ENCODE assay signal across 10 mouse cellular contexts in genomic region chr11:4203705-4204074, GRCm38 (mm10). TPM values are rescaled to one million over a fixed set of nuclear protein-coding genes. Genes with fewer than 3 reads are reported as not detected.
A peak's percentile ranks its signal among the peaks of the same experiment; 100 is the strongest.
DNase-seq lines count a peak whose midpoint lies in the region; ATAC-seq and TF ChIP-seq lines count a peak whose summit lies in the region.
"Had no signal": no experiment of that assay in that cellular context is flagged by ENCODE, and none has a peak within 500 bp of the region (broad histone marks: within the 10 kb centered on the region; RNA-seq: fewer than 3 reads in every experiment).

No protein-coding gene starts in this region.

- peak overlapping the region; percentile 84 for H3K27ac ChIP-seq in heart, adult 2 months
- peak overlapping the region; percentile 68 for H3K27ac ChIP-seq in kidney, embryonic 16.5 days (ENCODE audit: low read length)
- no peak overlapping the region for H3K27ac ChIP-seq in forebrain, embryonic 14.5 days (ENCODE audit: low read depth, low read length)

- WGBS in heart, adult 2 months = 5% methylated on average over 2 of the region's 2 CpGs
- whole genome bisulfite sequencing in kidney, embryonic 16.5 days = 27% methylated on average over 2 of the region's 2 CpGs
- 56% methylated on average over 2 of the region's 2 CpGs for WGBS in forebrain, embryonic 14.5 days

- intact Hi-C loops in heart, adult 2 months (cut with DNase I) = loop anchor here (2.0 kb wide), 1 partner anchor 15 kb away; the partner anchor contains the start of gene Castor1

- TF ChIP-seq POLR2A in heart, adult 2 months (IDR thresholded peaks at IDR 0.05; ENCODE audit: insufficient read depth, low read depth, low read length) = peak; percentile 83

- peaks cover 2% of the 10 kb centered on the region; the same call in 1 of the 2 replicates for H3K79me2 ChIP-seq in heart, adult 2 months (replicated peaks; ENCODE audit: control insufficient read depth, insufficient read depth, low read length)

- H3K9me3 ChIP-seq in kidney, embryonic 16.5 days (ENCODE audit: low read length) = no peaks in the 10 kb centered on the region
- H3K9me3 ChIP-seq in forebrain, embryonic 14.5 days (replicated peaks; ENCODE audit: control insufficient read depth, low read length) = no peaks in the 10 kb centered on the region

- peak; percentile 91 for TF ChIP-seq EP300 in heart, adult 2 months (IDR thresholded peaks at IDR 0.05; ENCODE audit: insufficient read depth, low read depth, low read length)

- peaks cover 10% of the 10 kb centered on the region for H3K36me3 ChIP-seq in heart, adult 2 months (ENCODE audit: control insufficient read depth, insufficient read depth, low read length)
- peaks cover 21% of the 10 kb centered on the region for H3K36me3 ChIP-seq in kidney, embryonic 16.5 days (ENCODE audit: insufficient read depth, low read length)
- peaks cover 20% of the 10 kb centered on the region; the same call in 1 of the 2 replicates for H3K36me3 ChIP-seq in forebrain, embryonic 14.5 days (ENCODE audit: control insufficient read depth, insufficient read depth, low read length)

- H3K4me1 ChIP-seq in heart, adult 2 months (ENCODE audit: control insufficient read depth, insufficient read depth, low read length) = peaks cover 33% of the 10 kb centered on the region
- peaks cover 23% of the 10 kb centered on the region for H3K4me1 ChIP-seq in kidney, embryonic 16.5 days (ENCODE audit: insufficient read depth, low read length)
- no peaks in the 10 kb centered on the region for H3K4me1 ChIP-seq in forebrain, embryonic 14.5 days (ENCODE audit: control insufficient read depth, insufficient read depth, low read length)

- no peak for TF ChIP-seq CTCF in heart, adult 2 months (IDR thresholded peaks at IDR 0.05)

- H3K27me3 ChIP-seq in heart, adult 2 months (ENCODE audit: control insufficient read depth, insufficient read depth, low read length) = no peaks in the 10 kb centered on the region
- H3K27me3 ChIP-seq in kidney, embryonic 16.5 days (ENCODE audit: insufficient read depth, low read length) = no peaks in the 10 kb centered on the region
- no peaks in the 10 kb centered on the region for H3K27me3 ChIP-seq in forebrain, embryonic 14.5 days (replicated peaks; ENCODE audit: control insufficient read depth, insufficient read depth, low read length)

- 0 out of 2 replicates have a peak overlapping the region, but pooled peaks have one; percentile 31 for H3K9ac ChIP-seq in heart, adult 2 months (ENCODE audit: low read depth, low read length)
- H3K9ac ChIP-seq in kidney, embryonic 16.5 days (replicated peaks; ENCODE audit: low read length) = peak overlapping the region; percentile 3; the same call in 1 of the 2 replicates
- H3K9ac ChIP-seq in forebrain, embryonic 14.5 days (ENCODE audit: low read length) = no peak overlapping the region

- DNase-seq in urinary bladder, postnatal 14 days (ENCODE audit: low spot score) = peak; percentile 78
- DNase-seq in urinary bladder, adult 2 months (ENCODE audit: low spot score) = no peak
- peak; percentile 82 to 90 for DNase-seq in heart, adult 2 months
- DNase-seq in ovary, postnatal 14 days (ENCODE audit: low spot score) = peak; percentile 34
- no peak for DNase-seq in layer of hippocampus, adult 11-12 months (ENCODE audit: low spot score)
- DNase-seq in forebrain, embryonic 14.5 days (ENCODE audit: low spot score) = no peak

- no peak overlapping the region for H3K4me2 ChIP-seq in kidney, embryonic 16.5 days (replicated peaks; ENCODE audit: low read depth, low read length)
- no peak overlapping the region for H3K4me2 ChIP-seq in forebrain, embryonic 14.5 days (ENCODE audit: low read length)

- ATAC-seq in kidney, embryonic 16.5 days (ENCODE audit: low FRiP score, low TSS enrichment) = peak; percentile 83; the same call in 1 of the 2 replicates
- ATAC-seq in monocyte, adult 5-6 weeks (replicated peaks; ENCODE audit: insufficient number of reproducible peaks, low FRiP score, low TSS enrichment, poor library complexity, severe bottlenecking) = no peak
- no peak for ATAC-seq in forebrain, embryonic 14.5 days

- no peak overlapping the region for H3K4me3 ChIP-seq in heart, adult 2 months
- no peak overlapping the region for H3K4me3 ChIP-seq in kidney, embryonic 16.5 days (ENCODE audit: low read length)
- no peak overlapping the region for H3K4me3 ChIP-seq in forebrain, embryonic 14.5 days (ENCODE audit: low read depth, low read length)

RNA-seq across cellular contexts. Expression of gene Castor1, which starts 14.3 kb away (rescaled TPM):
- 19.7 and 19.8 TPM in 2 replicates for polyA plus RNA-seq in urinary bladder, adult 2 months (2012; rRNA removed)
- 1 to 10 TPM; 4.0 to 5.9 TPM for total RNA-seq in heart, adult 2 months (2021)
- 10.7 and 13.5 TPM in 2 replicates for polyA plus RNA-seq in heart, adult 2 months (2012; rRNA removed)
- 6.8 and 7.6 TPM in 2 replicates for polyA plus RNA-seq in kidney, embryonic 16.5 days (2015; fragmentation: Nextera tagmentation; extraction: Ambion mirVana)
- total RNA-seq in monocyte, adult 5-6 weeks (2017) = 0.64 to 8.6 TPM (median 2.4 TPM) in 3 replicates
- polyA plus RNA-seq in forebrain, embryonic 14.5 days (2014; fragmentation: Nextera tagmentation; extraction: Ambion mirVana) = 1.6 and 1.8 TPM in 2 replicates

RNA-seq across cellular contexts. Expression of gene Tbc1d10a, which starts 17.1 kb away (rescaled TPM):
- 92.5 and 137 TPM in 2 replicates for polyA plus RNA-seq in urinary bladder, adult 2 months (2012; rRNA removed)
- 10 to 100 TPM; 10.1 to 10.7 TPM for total RNA-seq in heart, adult 2 months (2021)
- polyA plus RNA-seq in heart, adult 2 months (2012; rRNA removed) = 17.3 and 22.3 TPM in 2 replicates
- 49.0 and 51.3 TPM in 2 replicates for polyA plus RNA-seq in kidney, embryonic 16.5 days (2015; fragmentation: Nextera tagmentation; extraction: Ambion mirVana)
- 9.5 to 17.6 TPM (median 16.9 TPM) in 3 replicates for total RNA-seq in monocyte, adult 5-6 weeks (2017)
- 13.3 and 18.3 TPM in 2 replicates for polyA plus RNA-seq in forebrain, embryonic 14.5 days (2014; fragmentation: Nextera tagmentation; extraction: Ambion mirVana)

RNA-seq across cellular contexts. Expression of gene Osm, which starts 32.5 kb away (rescaled TPM):
- 0.28 and 0.39 TPM in 2 replicates for polyA plus RNA-seq in urinary bladder, adult 2 months (2012; rRNA removed)
- under 1 TPM; 0.13 to 0.14 TPM for total RNA-seq in heart, adult 2 months (2021)
- polyA plus RNA-seq in heart, adult 2 months (2012; rRNA removed) = 0.14 and 0.15 TPM in 2 replicates
- polyA plus RNA-seq in kidney, embryonic 16.5 days (2015; fragmentation: Nextera tagmentation; extraction: Ambion mirVana) = not detected in 2 replicates
- total RNA-seq in monocyte, adult 5-6 weeks (2017) = 75.5 to 155 TPM (median 106 TPM) in 3 replicates
- 0.14 TPM in 1 of 2 replicates, not detected in the other for polyA plus RNA-seq in forebrain, embryonic 14.5 days (2014; fragmentation: Nextera tagmentation; extraction: Ambion mirVana)
- total RNA-seq: left cerebral cortex, postnatal 10 days had no signal
- polyA plus RNA-seq: stomach, embryonic 14.5 days had no signal

RNA-seq across cellular contexts. Expression of gene Sf3a1, which starts 43.5 kb away (rescaled TPM):
- 21.6 and 28.5 TPM in 2 replicates for polyA plus RNA-seq in urinary bladder, adult 2 months (2012; rRNA removed)
- 10 to 100 TPM; 37.2 to 38.7 TPM for total RNA-seq in heart, adult 2 months (2021)
- 17.9 and 23.4 TPM in 2 replicates for polyA plus RNA-seq in heart, adult 2 months (2012; rRNA removed)
- polyA plus RNA-seq in kidney, embryonic 16.5 days (2015; fragmentation: Nextera tagmentation; extraction: Ambion mirVana) = 54.5 and 65.5 TPM in 2 replicates
- 14.2 to 26.6 TPM (median 15.3 TPM) in 3 replicates for total RNA-seq in monocyte, adult 5-6 weeks (2017)
- polyA plus RNA-seq in forebrain, embryonic 14.5 days (2014; fragmentation: Nextera tagmentation; extraction: Ambion mirVana) = 51.5 and 59.3 TPM in 2 replicates

RNA-seq across cellular contexts. Expression of gene Ccdc157, which starts 43.6 kb away (rescaled TPM):
- 13.8 and 14.2 TPM in 2 replicates for polyA plus RNA-seq in urinary bladder, adult 2 months (2012; rRNA removed)
- total RNA-seq in heart, adult 2 months (2021) = 1 to 10 TPM; 4.5 to 4.6 TPM
- 6.7 and 9.9 TPM in 2 replicates for polyA plus RNA-seq in heart, adult 2 months (2012; rRNA removed)
- polyA plus RNA-seq in kidney, embryonic 16.5 days (2015; fragmentation: Nextera tagmentation; extraction: Ambion mirVana) = 9.4 and 10.7 TPM in 2 replicates
- total RNA-seq in monocyte, adult 5-6 weeks (2017) = 1.3 to 9.2 TPM (median 1.4 TPM) in 3 replicates
- 2.4 and 2.9 TPM in 2 replicates for polyA plus RNA-seq in forebrain, embryonic 14.5 days (2014; fragmentation: Nextera tagmentation; extraction: Ambion mirVana)

Comparison
In these comparisons a context has a peak if more than half of its experiments do, and no peak if none do; other contexts are left out.
1. DNase-seq: peak in urinary bladder, postnatal 14 days (single experiment), heart, adult 2 months (2 of 2) and ovary, postnatal 14 days (single experiment); none in urinary bladder, adult 2 months (single experiment), layer of hippocampus, adult 11-12 months (single experiment) and forebrain, embryonic 14.5 days (single experiment).